Mouse (Mus musculus) right cerebral cortex, postnatal 14 days (tissue): ENCODE measurements around the gene Aldh3b1.
A peak's percentile ranks its signal among the peaks of the same experiment; 100 is the strongest.

Source experiments
- DNase-seq: peaks from one replicate; pipeline ENCODE4 v3.0.0; 2022

Gene Aldh3b1

GRCm38 (mm10) chr19:3942986-3943735 is 13.6 kb upstream of the Aldh3b1 start:
- DNase-seq, result no peak

GRCm38 (mm10) chr19:3942315-3942714 is 12.7 kb upstream of the Aldh3b1 start:
- no peak for DNase-seq

- DNase-seq, result peak; percentile 48
Measured at GRCm38 (mm10) chr19:3935896-3936850, 6.6 kb upstream of the Aldh3b1 start.

GRCm38 (mm10) chr19:3935032-3935895 is 5.7 kb upstream of the Aldh3b1 start, which contains the start of gene Unc93b1:
Unc93b1 (plus strand) TSS chr19:3935186.
- no peak for DNase-seq

- DNase-seq, result no peak
Measured at GRCm38 (mm10) chr19:3931716-3932115, 2.1 kb upstream of the Aldh3b1 start.

DNA sequence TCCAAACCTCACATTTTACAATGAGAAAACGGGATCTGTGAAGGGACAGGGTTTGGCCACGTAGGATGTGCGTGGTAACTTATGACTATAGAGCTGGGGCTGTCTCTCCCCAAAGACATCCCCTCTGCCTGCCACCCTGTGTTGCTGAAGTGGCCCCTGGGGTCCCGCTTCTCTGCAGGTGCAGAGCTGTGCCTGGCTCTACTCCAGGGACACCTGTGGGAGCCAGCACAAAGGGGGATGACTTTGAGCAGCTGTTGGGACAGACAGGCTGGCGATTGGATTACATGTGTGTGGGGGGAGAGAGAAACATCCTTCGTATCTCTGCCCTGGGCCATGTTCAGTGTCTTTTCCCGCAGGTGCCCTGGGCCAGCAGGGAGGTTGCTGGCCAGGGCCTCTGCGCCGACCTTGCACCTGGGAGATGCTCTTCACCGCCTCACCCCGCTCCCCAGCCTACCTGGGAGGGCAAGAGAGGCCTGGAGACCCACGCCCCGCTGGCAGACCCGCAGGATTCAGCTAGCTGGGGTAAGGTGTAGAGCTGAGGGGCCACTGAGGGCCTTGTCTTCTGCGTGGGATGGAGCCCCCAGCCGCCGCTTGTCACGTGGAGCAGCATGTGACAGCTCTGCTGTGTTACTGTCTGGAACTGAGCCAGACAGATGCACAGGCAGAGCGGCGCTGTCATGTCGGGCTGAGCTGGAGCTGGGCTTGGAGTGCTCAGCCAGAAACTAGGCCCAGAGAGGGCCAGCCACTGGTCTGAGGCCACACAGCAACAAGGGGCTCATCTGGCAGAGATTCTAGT is 852 bp upstream of the Aldh3b1 start:
- DNase-seq, result no peak

- no peak for DNase-seq
Measured at GRCm38 (mm10) chr19:3928779-3929178, 829 bp downstream of the Aldh3b1 start.

DNA sequence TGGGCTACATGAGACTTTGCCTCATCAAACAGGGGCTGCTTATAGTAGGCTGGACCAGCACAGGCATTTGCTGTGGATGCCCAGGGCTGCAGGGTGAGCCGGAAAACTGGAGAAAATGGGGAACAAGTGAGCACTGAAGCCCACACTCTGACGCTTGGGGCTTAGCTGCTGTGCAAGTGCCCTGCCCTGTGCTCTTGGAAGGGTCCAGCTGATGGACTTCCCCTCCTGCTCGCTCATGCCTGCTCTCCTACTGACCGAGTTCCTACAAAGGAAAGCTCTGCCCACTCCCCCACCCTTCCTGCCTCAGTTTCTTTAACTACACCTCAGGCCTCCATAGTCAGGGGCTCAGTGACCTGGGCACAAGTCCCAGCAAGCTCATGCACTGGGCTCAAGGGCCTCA is 1.6 kb downstream of the Aldh3b1 start:
- DNase-seq, result no peak

GRCm38 (mm10) chr19:3926685-3927084 is 2.9 kb downstream of the Aldh3b1 start:
- no peak for DNase-seq

- no peak for DNase-seq
Measured at GRCm38 (mm10) chr19:3926279-3926678, 3.3 kb downstream of the Aldh3b1 start.

DNA sequence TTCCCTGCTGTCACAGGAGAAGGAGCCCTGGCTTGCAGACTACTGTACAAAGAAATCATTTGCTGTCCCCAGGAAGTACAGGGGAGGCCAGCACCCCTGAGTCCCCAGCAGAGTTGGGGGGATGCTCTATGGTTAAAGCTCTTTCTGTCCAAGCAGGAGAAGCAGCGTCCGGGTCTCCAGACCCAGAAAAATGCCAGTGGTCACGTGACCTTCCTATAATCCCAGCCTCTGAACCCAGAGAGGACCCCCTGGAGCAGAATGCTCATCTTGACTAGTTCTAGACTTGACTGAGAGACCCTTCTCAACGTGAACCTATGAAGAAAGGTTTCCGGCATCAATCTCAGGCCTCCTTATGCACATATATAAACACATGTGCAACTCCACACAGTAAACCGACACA is 3.7 kb downstream of the Aldh3b1 start:
- DNase-seq, result no peak

DNA sequence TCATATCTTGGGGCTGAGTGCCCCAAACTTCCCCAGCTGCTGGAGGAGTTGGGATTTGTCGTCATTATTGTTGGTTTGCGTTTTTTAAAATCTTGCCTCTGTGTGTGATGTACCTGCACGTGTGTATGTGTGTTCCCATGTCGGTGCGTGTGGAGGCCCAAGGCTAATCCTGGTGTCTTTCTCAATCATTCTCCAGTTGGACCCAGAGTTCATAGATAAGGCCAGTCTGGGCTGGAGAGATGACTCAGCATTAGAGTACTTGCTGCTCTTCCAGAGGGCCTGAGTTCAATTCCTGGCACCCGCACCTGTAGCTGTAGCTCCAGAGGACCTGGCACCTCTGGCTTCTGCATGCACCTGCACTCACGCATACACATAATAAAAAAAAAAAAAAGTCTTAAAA is 4.7 kb downstream of the Aldh3b1 start:
- no peak for DNase-seq

GRCm38 (mm10) chr19:3924190-3924589 is 5.4 kb downstream of the Aldh3b1 start:
- DNase-seq, result no peak

DNA sequence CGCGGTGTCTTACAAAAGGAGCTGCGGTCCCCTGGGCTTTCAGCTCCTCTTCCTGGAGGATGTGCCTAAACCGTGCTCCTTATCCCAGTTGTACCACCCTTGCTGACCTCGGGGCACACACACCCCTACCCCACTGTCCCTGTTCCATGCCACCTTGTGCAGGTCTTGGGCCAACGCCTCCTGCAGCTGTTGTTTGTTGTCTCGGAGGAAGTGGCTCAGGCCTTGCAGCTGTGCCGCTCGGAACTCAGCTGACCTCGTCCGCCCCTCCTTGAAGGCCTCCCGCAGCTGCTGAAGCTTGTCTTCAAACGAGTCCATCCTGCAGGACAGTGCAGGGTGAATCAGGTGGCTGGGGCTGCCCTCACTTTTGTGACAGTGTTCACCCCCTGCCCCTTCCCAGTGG is 6.0 kb downstream of the Aldh3b1 start:
- no peak for DNase-seq

DNA sequence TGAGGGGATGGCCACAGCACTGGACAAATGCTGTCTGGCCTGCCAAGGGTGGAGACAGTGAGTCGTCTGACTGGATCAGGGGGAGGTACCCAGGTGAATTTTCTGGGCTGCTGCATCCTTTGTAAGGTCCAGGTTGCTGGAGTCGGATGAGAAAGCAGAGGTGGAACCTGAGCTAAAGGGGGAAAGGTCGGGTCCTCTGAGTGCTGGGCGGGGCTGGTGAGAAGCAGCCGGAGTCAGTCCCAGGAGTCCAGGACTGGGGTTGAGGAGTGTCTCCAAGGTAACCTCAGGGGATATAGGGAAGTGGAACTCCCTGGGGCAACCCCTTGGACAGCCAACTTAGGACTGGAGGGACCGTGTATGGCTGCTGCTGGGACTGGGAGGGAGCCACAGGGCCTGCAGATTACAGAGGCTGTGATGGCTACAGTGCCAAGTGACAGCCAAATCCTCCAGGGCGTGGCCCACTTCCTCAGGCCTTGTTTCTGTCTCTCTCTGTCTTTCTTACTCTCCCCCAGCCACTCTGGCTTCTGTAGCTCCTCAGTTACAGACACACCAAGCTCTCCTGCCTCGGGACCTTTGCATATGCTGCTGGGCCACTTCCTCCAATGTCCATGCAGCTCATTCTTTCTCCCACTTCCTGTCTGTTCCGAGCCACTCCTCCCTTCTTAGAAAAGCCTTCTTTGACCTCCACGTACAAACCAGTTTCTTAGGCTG is 6.8 kb downstream of the Aldh3b1 start:
- DNase-seq, result no peak

GRCm38 (mm10) chr19:3919928-3920327 is 9.7 kb downstream of the Aldh3b1 start:
- DNase-seq, result no peak

- DNase-seq, result no peak
Measured at GRCm38 (mm10) chr19:3916727-3917126, 12.9 kb downstream of the Aldh3b1 start.

- no peak for DNase-seq
Measured at GRCm38 (mm10) chr19:3914535-3914934, 15.1 kb downstream of the Aldh3b1 start.

DNA sequence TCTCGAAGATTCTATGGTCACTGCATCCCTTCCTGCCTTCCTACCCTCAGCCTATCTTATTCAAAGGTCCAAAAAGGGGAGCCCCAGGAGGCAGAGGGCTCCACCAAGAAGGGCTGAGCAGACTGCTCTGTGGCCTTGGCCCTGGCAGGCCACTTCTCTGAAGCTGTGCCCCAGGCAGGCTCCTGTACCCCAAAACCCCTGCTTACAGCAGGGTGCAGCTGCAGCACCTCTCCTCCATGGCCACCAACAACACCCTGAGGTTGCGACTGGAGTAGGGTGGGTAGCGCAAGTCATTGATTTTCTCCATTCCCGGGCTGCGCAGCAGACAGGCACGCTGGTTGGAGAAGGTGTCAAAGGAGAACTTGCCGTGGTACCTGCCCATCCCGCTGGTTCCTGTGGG is 15.9 kb downstream of the Aldh3b1 start:
- no peak for DNase-seq

GRCm38 (mm10) chr19:3912337-3913204 is 17.0 kb downstream of the Aldh3b1 start, which contains the start of gene Ndufs8:
Ndufs8 (minus strand) TSS chr19:3912774.
- peak; percentile 78 for DNase-seq
